Mouse (Mus musculus) frontal cortex, postnatal 36 days (tissue): ENCODE measurements around the gene Cyb5r3.

ENCODE experiments used
- DNase-seq, 2 experiments: peaks; one replicate each; pipeline ENCODE4 v3.0.0; 2022; ENCODE audit warnings: low spot score in 2 of 2

The Cyb5r3 gene

GRCm38 (mm10) chr15:83107814-83108213 is 64.6 kb downstream of the Cyb5r3 start:
- no peak for DNase-seq

- DNase-seq = no peak
Measured at GRCm38 (mm10) chr15:83106426-83106825, 66.0 kb downstream of the Cyb5r3 start.
